Mouse (Mus musculus) left cerebral cortex, postnatal 14 days (tissue): ENCODE results near the gene Zfp260. TPM values are rescaled to one million over a fixed set of nuclear protein-coding genes. Genes with fewer than 3 reads are reported as not detected.
A peak's percentile ranks its signal among the peaks of the same experiment; 100 is the strongest.
"Not testable (repeated sequence)": the region's sequence is repeated elsewhere in the genome, so short reads cannot be mapped to it uniquely, and the experiment has no call there.

Source experiments
- DNase-seq, 2 experiments: peaks; one replicate each; pipeline ENCODE4 v3.0.0; 2021 to 2022; ENCODE audit warnings: low spot score in 2 of 2, mixed read lengths in 1 of 2
- intact Hi-C: fragments of 180-260 bp; cut with DNase I; formaldehyde crosslinking; loops from one replicate; pipeline ENCODE4 v1.15.1; 2025
- microRNA-seq, 2 experiments: library from miRNA; unstranded; fragments of <30 nt; microRNA quantifications; one replicate each; pipeline ENCODE4 v1.2.0; 2022
- total RNA-seq, 2 experiments: library from RNA; stranded (reverse); gene quantifications; 2 replicates each; pipeline ENCODE4 v1.2.3; 2021

The Zfp260 gene
- total RNA-seq, 2 experiments from 2014 or later = 54.8 to 67.7 TPM

GRCm38 (mm10) chr7:30117935-30118334 is 23.4 kb downstream of the Zfp260 start:
- DNase-seq, intact Hi-C loops: not testable (repeated sequence)

GRCm38 (mm10) chr7:30121308-30122187 is 27.0 kb downstream of the Zfp260 start, which contains the start of gene Zfp382:
Zfp382 (plus strand) TSS chr7:30121942.
- DNase-seq = peak; percentile 89 to 90
- intact Hi-C loops = no loop called here

- intact Hi-C loops = no loop called here
- no peak for DNase-seq
Observed at GRCm38 (mm10) chr7:30122188-30122530, 27.6 kb downstream of the Zfp260 start.

GRCm38 (mm10) chr7:30129900-30130299 is 35.3 kb downstream of the Zfp260 start:
- DNase-seq = no peak
- intact Hi-C loops = no loop called here

GRCm38 (mm10) chr7:30132396-30132795 is 37.8 kb downstream of the Zfp260 start:
- intact Hi-C loops = no loop called here
- no peak for DNase-seq

- no peak for DNase-seq
- intact Hi-C loops = no loop called here
Observed at GRCm38 (mm10) chr7:30136826-30137225, 42.2 kb downstream of the Zfp260 start.

- no peak for DNase-seq
- intact Hi-C loops = no loop called here
Observed at GRCm38 (mm10) chr7:30143170-30143554, 48.6 kb downstream of the Zfp260 start.

GRCm38 (mm10) chr7:30143555-30144209 is 49.1 kb downstream of the Zfp260 start:
- intact Hi-C loops = no loop called here
- peak; percentile 70 to 84 for DNase-seq

- intact Hi-C loops = no loop called here
- no peak for DNase-seq
Observed at GRCm38 (mm10) chr7:30147011-30147410, 52.4 kb downstream of the Zfp260 start.

- DNase-seq = no peak
- intact Hi-C loops = no loop called here
Observed at GRCm38 (mm10) chr7:30154040-30154439, 59.5 kb downstream of the Zfp260 start.

- intact Hi-C loops = no loop called here
- no peak for DNase-seq
Observed at GRCm38 (mm10) chr7:30155507-30155906, 60.9 kb downstream of the Zfp260 start.

Small RNA genes within 50 kb of the gene (microRNA-seq; reads per million reads assigned to microRNA genes)
- 0 reads per million in 2 experiments for gene Gm23368

Other genes with a start within 250 kb of the Zfp260 start
- 10 to 100 TPM; 20.3 to 23.2 TPM for gene Zfp940, start 241.1 kb upstream of the Zfp260 start, total RNA-seq
- 10 to 100 TPM; 12.8 to 13.7 TPM for gene Zfp420, start 234.8 kb upstream of the Zfp260 start, total RNA-seq
- gene Zfp27, start 188.2 kb upstream of the Zfp260 start, total RNA-seq = 10 to 100 TPM; 21.5 to 22.5 TPM
- 1 to 10 TPM; 7.5 to 8.2 TPM for gene Zfp383, start 186.6 kb upstream of the Zfp260 start, total RNA-seq
- 10 to 100 TPM; 19.9 to 21.4 TPM for gene Zfp74, start 140.7 kb upstream of the Zfp260 start, total RNA-seq
- 1 to 10 TPM; 3.7 TPM for gene Zfp568, start 110.8 kb upstream of the Zfp260 start, total RNA-seq
- gene Zfp14, start 43.4 kb upstream of the Zfp260 start, total RNA-seq = 1 to 10 TPM; 6.6 to 7.0 TPM
- 1 to 10 TPM; 2.7 to 4.3 TPM for gene Zfp82, start 21.9 kb upstream of the Zfp260 start, total RNA-seq
- gene Gm26920, start 4.4 kb upstream of the Zfp260 start, total RNA-seq = under 1 TPM in 1 of 2 experiments, not detected in 1; 0.59 TPM
- gene Zfp566, start 4.2 kb upstream of the Zfp260 start, total RNA-seq = 1 to 10 TPM; 5.6 to 6.5 TPM
- 10 to 100 TPM; 29.8 to 35.3 TPM for gene Zfp382, start 27.2 kb downstream of the Zfp260 start, total RNA-seq
- 10 to 100 TPM; 45.7 to 47.1 TPM for gene Zfp146, start 75.0 kb downstream of the Zfp260 start, total RNA-seq
- gene Cox7a1, start 89.4 kb downstream of the Zfp260 start, total RNA-seq = 1 to 10 TPM; 3.4 to 4.9 TPM
- 100 to 1,000 TPM; 194 to 196 TPM for gene Capns1, start 104.0 kb downstream of the Zfp260 start, total RNA-seq
- gene Polr2i, start 137.2 kb downstream of the Zfp260 start, total RNA-seq = 10 to 100 TPM; 55.8 to 59.8 TPM
- 100 to 1,000 TPM; 149 to 153 TPM for gene Tbcb, start 137.5 kb downstream of the Zfp260 start, total RNA-seq
- not detected for gene Ovol3, start 140.9 kb downstream of the Zfp260 start, total RNA-seq
- under 1 TPM in 1 of 2 experiments, not detected in 1; 0.26 TPM for gene Thap8, start 185.3 kb downstream of the Zfp260 start, total RNA-seq
- gene Wdr62, start 185.6 kb downstream of the Zfp260 start, total RNA-seq = 1 to 10 TPM; 1.2 to 2.0 TPM
- 100 to 1,000 TPM; 499 to 503 TPM for gene Clip3, start 197.0 kb downstream of the Zfp260 start, total RNA-seq
- gene Alkbh6, start 213.9 kb downstream of the Zfp260 start, total RNA-seq = 10 to 100 TPM; 53.4 to 55.3 TPM
- gene Syne4, start 220.0 kb downstream of the Zfp260 start, total RNA-seq = 1 to 10 TPM; 6.9 to 8.2 TPM
- under 1 TPM; 0.40 to 0.44 TPM for gene E130208F15Rik, start 227.0 kb downstream of the Zfp260 start, total RNA-seq
- gene Sdhaf1, start 229.1 kb downstream of the Zfp260 start, total RNA-seq = 10 to 100 TPM in 1 of 2 experiments, 1 to 10 TPM in 1; 7.3 to 10.2 TPM